Mouse (Mus musculus) adipocyte (in vitro differentiated cells): Measurements from ENCODE around the gene Gfm2.
"Not testable (repeated sequence)": the region's sequence is repeated elsewhere in the genome, so short reads cannot be mapped to it uniquely, and the experiment has no call there.

Experiments
- DNase-seq: peaks from one replicate; pipeline ENCODE4 v3.0.0-alpha.2; 2016; ENCODE audit warnings: low spot score

Gfm2 gene

DNA sequence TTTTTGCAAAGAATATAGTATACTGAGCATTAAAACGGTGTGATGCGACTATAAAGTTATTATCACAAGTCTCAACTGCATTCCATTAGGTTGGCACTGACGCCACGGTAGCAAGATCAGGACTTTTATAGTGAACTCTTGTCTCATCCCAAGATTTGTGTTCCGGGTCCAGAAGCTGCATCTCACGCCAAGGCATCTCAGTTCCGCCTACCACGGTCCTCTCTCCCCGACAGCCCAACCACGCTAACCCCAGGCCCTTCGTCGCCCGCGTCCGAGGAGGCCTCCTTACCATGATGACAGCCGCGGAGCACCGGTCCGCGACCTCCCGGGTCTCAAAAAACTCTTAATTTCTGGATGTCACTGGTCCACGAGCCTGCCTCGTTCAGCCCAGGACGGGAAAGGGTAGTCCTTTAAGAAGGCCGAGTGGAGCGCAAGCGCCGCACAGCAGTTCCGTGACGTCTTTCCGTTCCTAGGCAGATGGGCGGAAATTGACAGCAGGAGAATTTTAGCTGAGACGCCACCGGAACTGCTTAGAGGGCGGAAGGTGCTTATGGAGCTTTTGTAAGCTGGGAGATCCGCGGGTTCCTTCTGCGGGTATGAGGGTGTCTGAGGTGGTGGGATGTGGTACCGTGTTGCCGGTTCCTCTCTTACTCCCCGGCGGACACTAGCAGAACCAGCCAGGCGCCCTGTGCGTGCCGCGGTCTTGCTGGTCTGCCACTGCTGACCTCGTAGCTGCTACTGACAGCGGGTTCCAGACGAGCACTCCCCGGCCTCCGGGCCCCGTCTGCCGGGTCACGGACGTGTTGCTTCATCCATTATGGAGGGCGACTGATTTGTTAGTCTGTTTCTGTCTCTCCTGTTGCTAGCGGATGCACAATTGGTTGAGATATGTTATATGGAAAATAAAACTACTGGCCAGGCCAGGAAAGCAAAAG lies at the start of gene Gfm2, which contains the start of gene Nsa2:
TSS of gene Gfm2 (plus strand) at position 472 of the 935 bp plus-strand sequence.
TSS of gene Nsa2 (minus strand) at position 472 of the 935 bp plus-strand sequence.
- DNase-seq = peak; percentile 95

DNA sequence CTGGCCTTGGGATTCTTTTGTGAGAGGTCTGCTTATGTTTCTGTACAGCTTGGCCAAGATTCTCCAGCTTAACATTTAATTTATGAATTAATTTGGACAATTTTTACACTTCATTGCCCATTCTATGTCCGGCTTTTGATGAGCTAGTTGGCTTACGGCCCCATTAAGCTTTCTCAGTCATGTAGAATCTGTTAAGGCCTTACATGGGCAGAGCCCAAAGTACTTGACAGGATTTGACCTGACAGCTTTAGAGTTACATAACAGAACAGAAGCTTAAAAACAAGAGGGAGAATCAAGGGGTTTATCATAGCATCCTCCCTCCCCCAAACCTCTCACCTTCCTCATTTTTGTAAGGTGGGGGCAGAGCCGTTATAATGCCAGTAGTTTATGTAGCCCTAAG lies 49.6 kb upstream of the Gfm2 start:
- no peak for DNase-seq

GRCm38 (mm10) chr13:97095726-97096125 lies 42.0 kb upstream of the Gfm2 start:
- no peak for DNase-seq

DNA sequence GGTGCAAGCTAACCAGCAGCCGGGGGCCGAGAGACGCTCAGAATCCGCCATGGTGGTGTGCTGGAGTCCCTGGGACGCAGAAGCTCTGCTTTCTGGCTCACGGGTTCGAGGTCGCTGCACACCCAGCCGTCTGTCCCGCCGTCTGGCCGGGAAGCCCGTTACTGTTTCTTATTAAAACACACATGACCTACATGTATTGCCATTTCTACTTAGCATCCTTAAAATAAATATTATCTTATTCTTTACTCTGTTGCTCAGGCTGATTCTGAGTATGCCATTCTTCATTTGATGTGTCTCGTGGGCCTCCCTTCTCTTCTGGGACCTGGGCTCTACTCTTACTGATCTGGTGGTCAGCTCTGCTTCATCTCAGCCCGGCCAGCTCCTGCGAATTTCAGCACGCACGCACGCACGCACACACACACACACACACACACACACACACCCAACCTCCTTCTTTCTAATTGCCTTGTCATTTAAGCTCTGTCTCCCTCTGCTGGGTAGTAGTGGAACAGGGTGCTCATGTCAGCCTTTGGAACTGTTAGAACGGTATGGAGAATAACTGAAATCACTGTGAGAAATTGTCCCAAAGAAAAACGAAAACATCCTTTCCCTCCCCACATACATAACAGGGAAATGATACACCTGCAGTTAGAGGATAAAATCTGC lies 38.4 kb upstream of the Gfm2 start, which contains the start of gene Gm6169:
TSS of gene Gm6169 (minus strand) at position 51 of the 666 bp plus-strand sequence.
- DNase-seq = peak; percentile 71

GRCm38 (mm10) chr13:97104996-97105395 lies 32.7 kb upstream of the Gfm2 start:
- no peak for DNase-seq

- DNase-seq = not testable (repeated sequence)
These were observed 30.0 kb upstream of the Gfm2 start for GRCm38 (mm10) chr13:97107721-97108120.

DNA sequence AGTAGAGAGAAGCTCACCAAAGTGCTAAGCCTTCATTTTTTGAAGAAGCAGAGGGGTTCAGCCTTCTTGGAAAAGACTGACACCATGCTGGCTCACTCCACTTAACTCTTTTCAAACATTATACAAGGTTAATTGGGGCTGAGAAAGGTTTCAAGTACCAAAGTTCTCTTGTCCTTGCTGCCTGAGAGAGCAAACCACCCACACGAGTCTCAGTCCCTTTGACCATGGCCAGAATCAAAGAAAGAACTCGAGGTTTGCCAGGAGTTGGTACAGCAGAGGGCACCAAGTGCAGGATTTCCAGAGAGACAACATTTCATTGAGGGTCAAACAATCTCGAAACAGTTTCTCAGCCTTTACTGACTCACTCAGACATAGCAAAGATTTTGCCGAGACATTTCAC lies 28.7 kb upstream of the Gfm2 start:
- no peak for DNase-seq

- DNase-seq = no peak
These were observed 16.4 kb upstream of the Gfm2 start for GRCm38 (mm10) chr13:97121341-97121740.

- not testable (repeated sequence) for DNase-seq
These were observed 8.1 kb upstream of the Gfm2 start for GRCm38 (mm10) chr13:97129654-97130053.

GRCm38 (mm10) chr13:97130413-97130812 lies 7.3 kb upstream of the Gfm2 start:
- DNase-seq = not testable (repeated sequence)

DNA sequence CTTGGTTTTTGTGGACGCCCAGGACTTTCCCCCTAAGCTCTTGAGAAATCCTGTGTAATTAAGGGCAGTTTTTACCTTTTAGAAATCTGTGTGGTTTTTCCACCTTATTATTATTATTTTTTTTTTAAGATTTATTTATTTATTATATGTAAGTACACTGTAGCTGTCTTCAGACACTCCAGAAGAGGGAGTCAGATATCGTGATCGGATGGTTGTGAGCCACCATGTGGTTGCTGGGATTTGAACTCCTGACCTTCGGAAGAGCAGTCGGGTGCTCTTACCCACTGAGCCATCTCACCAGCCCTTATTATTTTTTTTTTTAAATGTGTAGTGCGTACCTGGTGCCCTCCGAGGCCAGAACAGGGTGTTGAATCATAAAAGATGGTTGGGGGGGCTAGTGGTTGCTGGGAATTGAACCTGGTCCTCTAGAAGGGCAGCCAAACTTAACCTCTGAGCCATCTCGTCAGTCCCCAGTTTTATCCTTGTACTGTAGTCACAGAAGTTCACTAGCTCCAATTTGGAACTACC lies 731 bp downstream of the Gfm2 start:
- not testable (repeated sequence) for DNase-seq

- no peak for DNase-seq
These were observed 4.6 kb downstream of the Gfm2 start for GRCm38 (mm10) chr13:97142321-97142720.

DNA sequence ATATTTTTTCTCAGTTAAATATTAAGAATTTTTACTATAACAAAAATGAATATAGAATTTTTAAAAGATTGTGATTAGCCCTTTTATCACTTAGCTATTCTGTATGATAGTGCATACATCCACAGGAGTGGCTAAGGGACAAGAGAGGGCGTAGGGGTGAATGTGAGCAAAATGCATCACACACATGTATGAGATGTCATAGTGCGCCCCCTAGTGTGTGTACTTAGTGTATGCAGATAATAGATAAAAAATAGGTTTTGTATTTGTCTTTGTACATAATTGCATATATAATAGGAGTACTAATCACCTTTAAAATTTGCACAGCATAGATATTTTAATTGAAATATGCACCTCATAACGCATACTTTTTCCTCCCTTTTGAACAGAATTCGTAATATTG lies 8.1 kb downstream of the Gfm2 start:
- peak; percentile 50 for DNase-seq

DNA sequence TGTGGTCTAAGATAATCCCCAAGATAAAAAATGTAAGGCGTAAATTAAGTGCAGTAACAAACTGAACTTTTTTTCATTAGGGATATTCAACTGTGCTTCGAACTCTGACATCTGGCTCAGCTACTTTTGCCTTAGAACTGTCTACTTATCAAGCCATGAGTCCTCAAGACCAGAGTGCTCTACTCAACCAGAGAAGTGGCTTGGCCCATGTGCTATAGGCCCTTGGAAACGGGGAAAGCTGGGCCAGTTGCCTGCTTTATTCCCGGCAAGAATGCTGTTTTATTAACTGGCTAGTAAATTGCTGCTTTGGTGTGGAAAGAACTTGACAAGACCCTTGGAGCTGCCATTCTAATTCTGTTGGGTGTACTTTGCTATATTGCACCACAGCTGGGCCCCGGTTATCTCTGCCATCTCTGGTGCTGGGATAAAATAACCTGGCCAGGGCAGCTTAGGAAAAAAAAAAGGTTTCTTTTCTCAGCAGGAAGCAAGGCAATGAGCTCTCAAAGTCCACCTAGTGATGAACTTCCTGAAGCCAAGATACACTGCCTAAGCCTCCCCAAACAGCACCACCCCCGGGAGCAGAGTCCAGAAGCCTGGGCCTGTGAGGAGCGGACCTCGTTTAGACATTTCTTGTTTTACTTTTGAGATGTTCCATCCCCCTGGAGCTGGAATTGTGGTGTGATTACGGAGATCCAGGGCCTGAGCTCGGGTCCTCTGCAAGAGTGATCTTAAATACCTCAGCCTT lies 38.0 kb downstream of the Gfm2 start:
- DNase-seq = no peak

- DNase-seq = no peak
These were observed 39.0 kb downstream of the Gfm2 start for GRCm38 (mm10) chr13:97176731-97177130.

DNA sequence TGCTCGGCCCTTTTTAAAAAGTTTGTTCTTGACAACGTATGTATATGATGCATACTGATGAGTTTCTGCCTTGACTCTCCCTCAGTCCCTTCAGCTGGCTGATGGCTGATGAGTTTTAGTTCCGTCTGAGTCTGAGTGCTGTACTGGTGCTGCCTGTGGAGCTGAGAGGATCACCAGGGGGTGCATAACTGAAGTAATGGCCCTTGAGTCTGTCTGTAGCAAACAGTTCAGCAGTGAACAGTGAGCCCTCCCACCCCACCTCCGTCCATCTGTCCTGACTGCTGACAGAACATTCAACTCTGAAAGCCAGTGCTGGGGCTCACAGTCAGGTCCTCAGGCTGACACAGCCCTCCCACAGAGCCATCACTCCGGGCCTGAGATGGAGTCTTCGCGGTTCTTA lies 41.2 kb downstream of the Gfm2 start:
- no peak for DNase-seq

- DNase-seq = no peak
These were observed 42.5 kb downstream of the Gfm2 start for GRCm38 (mm10) chr13:97180113-97180828.

GRCm38 (mm10) chr13:97182821-97183220 lies 45.1 kb downstream of the Gfm2 start:
- no peak for DNase-seq

- no peak for DNase-seq
These were observed 46.4 kb downstream of the Gfm2 start for GRCm38 (mm10) chr13:97184168-97184567.

DNA sequence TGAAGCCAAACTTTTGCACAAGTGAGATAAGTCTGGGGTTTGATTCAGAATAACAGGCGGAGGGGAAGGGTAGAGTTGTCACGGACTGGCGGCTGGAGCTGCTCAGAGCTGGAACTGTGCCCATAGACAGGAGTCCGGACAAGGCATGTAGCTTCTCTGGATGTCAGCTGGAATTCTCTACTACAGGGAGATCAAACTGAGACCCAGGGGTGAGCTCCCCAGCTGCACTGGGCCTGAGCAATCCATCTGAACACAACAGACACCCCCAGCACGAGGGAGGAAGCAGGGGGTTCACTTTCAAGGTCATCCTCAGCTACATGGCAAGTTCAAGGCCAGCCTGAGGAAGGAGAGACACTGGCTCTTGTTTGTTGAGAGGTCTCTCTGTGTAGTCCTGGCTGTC lies 46.9 kb downstream of the Gfm2 start:
- DNase-seq = no peak

GRCm38 (mm10) chr13:97186346-97186745 lies 48.6 kb downstream of the Gfm2 start:
- DNase-seq = no peak
